20 mouse cellular contexts compared by ENCODE assay signal in the genomic region with DNA sequence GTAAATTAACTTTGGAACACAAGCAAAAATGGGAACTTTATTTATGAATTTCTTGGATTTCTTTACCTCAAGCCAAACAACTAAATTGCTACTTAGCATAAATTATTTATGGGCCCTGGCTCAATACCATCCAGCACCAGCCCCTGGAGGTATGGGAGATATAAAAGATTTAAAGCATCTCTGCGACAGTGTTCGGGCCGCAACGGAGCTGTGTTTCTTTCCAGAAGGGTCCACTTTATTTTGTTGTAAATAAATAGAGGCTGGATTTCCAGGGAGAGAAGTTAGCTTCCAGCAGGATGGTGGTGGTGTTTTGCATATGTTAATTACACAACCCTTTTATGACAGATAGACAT.
DNase-seq lines count a peak whose midpoint lies in the region; ATAC-seq lines count a peak whose summit lies in the region.
"Had no signal": no experiment of that assay in that cellular context is flagged by ENCODE, and none has a peak within 500 bp of the region (broad histone marks: within the 10 kb centered on the region; RNA-seq: fewer than 3 reads in every experiment).

No protein-coding gene starts in this region.

- H3K27ac ChIP-seq in midbrain, embryonic 12.5 days (replicated peaks) = no peak overlapping the region
- no peak overlapping the region for H3K27ac ChIP-seq in midbrain, embryonic 13.5 days
- H3K27ac ChIP-seq in neural tube, embryonic 11.5 days (ENCODE audit: low read depth, low read length) = no peak overlapping the region
- H3K27ac ChIP-seq in neural tube, embryonic 15.5 days (replicated peaks) = no peak overlapping the region
- H3K27ac ChIP-seq in neural tube, embryonic 13.5 days (replicated peaks) = no peak overlapping the region
- no peak overlapping the region for H3K27ac ChIP-seq in intestine, embryonic 16.5 days (ENCODE audit: low read length)
- H3K27ac ChIP-seq: forebrain, embryonic 10.5 days; forebrain, embryonic 13.5 days; hindbrain, embryonic 15.5 days had no signal

- no peak overlapping the region for H3K4me3 ChIP-seq in midbrain, embryonic 12.5 days
- no peak overlapping the region for H3K4me3 ChIP-seq in midbrain, embryonic 13.5 days (replicated peaks)
- no peak overlapping the region for H3K4me3 ChIP-seq in neural tube, embryonic 11.5 days (ENCODE audit: low read depth, low read length)
- no peak overlapping the region for H3K4me3 ChIP-seq in neural tube, embryonic 15.5 days (replicated peaks)
- H3K4me3 ChIP-seq in neural tube, embryonic 13.5 days = no peak overlapping the region
- H3K4me3 ChIP-seq in intestine, embryonic 16.5 days (ENCODE audit: low read length) = no peak overlapping the region
- H3K4me3 ChIP-seq: forebrain, embryonic 10.5 days; forebrain, embryonic 13.5 days; hindbrain, embryonic 15.5 days had no signal

- no peak for DNase-seq in neural tube, embryonic 11.5 days (ENCODE audit: low spot score)
- peak; percentile 46 for DNase-seq in retina, embryonic 14.5 days (ENCODE audit: low spot score)
- no peak for DNase-seq in left cerebral cortex, adult 9 months (ENCODE audit: low spot score in 2 of 2)
- DNase-seq: adrenal gland, adult 2 months; adrenal gland, postnatal 14 days; cerebellum, adult 11-12 months; cerebellum, adult 9-10 months; cerebellum, postnatal 14 days; gastrocnemius, postnatal 10 days; gastrocnemius, postnatal 36 days had no signal

- 83% methylated on average over 4 of the region's 4 CpGs for WGBS in midbrain, embryonic 12.5 days
- 58% methylated on average over 4 of the region's 4 CpGs for WGBS in midbrain, embryonic 13.5 days
- 64% methylated on average over 4 of the region's 4 CpGs for WGBS in neural tube, embryonic 11.5 days
- WGBS in neural tube, embryonic 15.5 days = 37% methylated on average over 4 of the region's 4 CpGs
- 28% methylated on average over 4 of the region's 4 CpGs for WGBS in neural tube, embryonic 13.5 days
- 77% methylated on average over 4 of the region's 4 CpGs for WGBS in intestine, embryonic 16.5 days

- ATAC-seq in midbrain, embryonic 12.5 days (ENCODE audit: low FRiP score, low read depth) = peak; percentile 52; the same call in 1 of the 2 replicates
- no peak for ATAC-seq in midbrain, embryonic 13.5 days
- ATAC-seq in neural tube, embryonic 11.5 days (ENCODE audit: insufficient read depth, low FRiP score, low TSS enrichment) = peak; percentile 70
- ATAC-seq in neural tube, embryonic 15.5 days (ENCODE audit: low FRiP score) = no peak; the same call in 1 of the 2 replicates
- ATAC-seq in neural tube, embryonic 13.5 days (ENCODE audit: low read depth) = peak; percentile 94
- no peak for ATAC-seq in intestine, embryonic 16.5 days
- ATAC-seq: CD4-positive, CD25-positive, alpha-beta regulatory T cell, adult 4 months; forebrain, embryonic 13.5 days had no signal

- H3K27me3 ChIP-seq in midbrain, embryonic 12.5 days = no peaks in the 10 kb centered on the region
- no peaks in the 10 kb centered on the region for H3K27me3 ChIP-seq in midbrain, embryonic 13.5 days
- no peaks in the 10 kb centered on the region for H3K27me3 ChIP-seq in neural tube, embryonic 11.5 days (ENCODE audit: control insufficient read depth, insufficient read depth, low read length)
- no peaks in the 10 kb centered on the region for H3K27me3 ChIP-seq in neural tube, embryonic 15.5 days (replicated peaks)
- H3K27me3 ChIP-seq in neural tube, embryonic 13.5 days = no peaks in the 10 kb centered on the region
- H3K27me3 ChIP-seq in intestine, embryonic 16.5 days (replicated peaks; ENCODE audit: control insufficient read depth, insufficient read depth, low read length) = no peaks in the 10 kb centered on the region
- H3K27me3 ChIP-seq: forebrain, embryonic 13.5 days; hindbrain, embryonic 15.5 days had no signal

- no peak overlapping the region for H3K4me2 ChIP-seq in midbrain, embryonic 12.5 days (replicated peaks)
- H3K4me2 ChIP-seq in midbrain, embryonic 13.5 days (replicated peaks) = no peak overlapping the region
- H3K4me2 ChIP-seq in neural tube, embryonic 11.5 days (ENCODE audit: low read depth) = no peak overlapping the region
- no peak overlapping the region for H3K4me2 ChIP-seq in neural tube, embryonic 15.5 days
- H3K4me2 ChIP-seq in neural tube, embryonic 13.5 days = no peak overlapping the region
- no peak overlapping the region for H3K4me2 ChIP-seq in intestine, embryonic 16.5 days (ENCODE audit: low read depth, low read length)
- H3K4me2 ChIP-seq: forebrain, embryonic 13.5 days; heart, embryonic 11.5 days; hindbrain, embryonic 15.5 days had no signal

- no peak overlapping the region for H3K9ac ChIP-seq in midbrain, embryonic 12.5 days (replicated peaks)
- H3K9ac ChIP-seq in midbrain, embryonic 13.5 days (replicated peaks) = no peak overlapping the region
- no peak overlapping the region for H3K9ac ChIP-seq in neural tube, embryonic 11.5 days (ENCODE audit: low read length)
- H3K9ac ChIP-seq in neural tube, embryonic 15.5 days (replicated peaks) = no peak overlapping the region
- H3K9ac ChIP-seq in neural tube, embryonic 13.5 days = no peak overlapping the region
- no peak overlapping the region for H3K9ac ChIP-seq in intestine, embryonic 16.5 days (ENCODE audit: low read depth, low read length)
- H3K9ac ChIP-seq: forebrain, embryonic 13.5 days; hindbrain, embryonic 15.5 days had no signal

- no peaks in the 10 kb centered on the region; the same call in 1 of the 2 replicates for H3K4me1 ChIP-seq in midbrain, embryonic 12.5 days
- peaks cover 10% of the 10 kb centered on the region for H3K4me1 ChIP-seq in midbrain, embryonic 13.5 days (replicated peaks)
- H3K4me1 ChIP-seq in neural tube, embryonic 11.5 days (ENCODE audit: control insufficient read depth, insufficient read depth, low read length) = no peaks in the 10 kb centered on the region
- peaks cover 9% of the 10 kb centered on the region; the same call in 1 of the 2 replicates for H3K4me1 ChIP-seq in neural tube, embryonic 15.5 days
- H3K4me1 ChIP-seq in neural tube, embryonic 13.5 days (replicated peaks) = peaks cover 16% of the 10 kb centered on the region
- no peaks in the 10 kb centered on the region for H3K4me1 ChIP-seq in intestine, embryonic 16.5 days (ENCODE audit: control insufficient read depth, insufficient read depth, low read length)
- H3K4me1 ChIP-seq: forebrain, embryonic 13.5 days; hindbrain, embryonic 15.5 days had no signal

- no peaks in the 10 kb centered on the region for H3K9me3 ChIP-seq in midbrain, embryonic 12.5 days
- no peaks in the 10 kb centered on the region for H3K9me3 ChIP-seq in midbrain, embryonic 13.5 days
- H3K9me3 ChIP-seq in neural tube, embryonic 11.5 days (ENCODE audit: control insufficient read depth, low read length) = no peaks in the 10 kb centered on the region
- H3K9me3 ChIP-seq in neural tube, embryonic 15.5 days (replicated peaks) = no peaks in the 10 kb centered on the region
- H3K9me3 ChIP-seq in neural tube, embryonic 13.5 days = no peaks in the 10 kb centered on the region
- no peaks in the 10 kb centered on the region for H3K9me3 ChIP-seq in intestine, embryonic 16.5 days (ENCODE audit: control insufficient read depth, low read length)
- H3K9me3 ChIP-seq: forebrain, embryonic 10.5 days; forebrain, embryonic 13.5 days; hindbrain, embryonic 15.5 days had no signal

- no peaks in the 10 kb centered on the region for H3K36me3 ChIP-seq in midbrain, embryonic 12.5 days
- no peaks in the 10 kb centered on the region for H3K36me3 ChIP-seq in midbrain, embryonic 13.5 days
- no peaks in the 10 kb centered on the region for H3K36me3 ChIP-seq in neural tube, embryonic 11.5 days (ENCODE audit: control insufficient read depth, insufficient read depth, low read length)
- no peaks in the 10 kb centered on the region for H3K36me3 ChIP-seq in neural tube, embryonic 15.5 days
- H3K36me3 ChIP-seq in neural tube, embryonic 13.5 days = no peaks in the 10 kb centered on the region
- H3K36me3 ChIP-seq in intestine, embryonic 16.5 days (ENCODE audit: control insufficient read depth, insufficient read depth, low read length) = no peaks in the 10 kb centered on the region
- H3K36me3 ChIP-seq: forebrain, embryonic 10.5 days; hindbrain, embryonic 15.5 days had no signal

Comparison
In these comparisons a context has a peak if more than half of its experiments do, and no peak if none do; other contexts are left out.
1. ATAC-seq: peak in midbrain, embryonic 12.5 days (single experiment), neural tube, embryonic 11.5 days (single experiment) and neural tube, embryonic 13.5 days (single experiment); none in midbrain, embryonic 13.5 days (single experiment), neural tube, embryonic 15.5 days (single experiment) and intestine, embryonic 16.5 days (single experiment).